Mouse (Mus musculus) T-helper 1 cell (primary cell): Measurements from ENCODE around the gene Nol10.

ENCODE experiments used
- in situ Hi-C: fragments of 300-600 bp; cut with MboI, MseI; formaldehyde crosslinking; loops from one replicate; pipeline ENCODE4 v1.15.1; 2025; ENCODE audit warnings: high pct_unique_total_duplicates

Nol10 gene

GRCm38 (mm10) chr12:17406825-17407224 lies 58.6 kb downstream of the Nol10 start:
- in situ Hi-C loops, result no loop called here

DNA sequence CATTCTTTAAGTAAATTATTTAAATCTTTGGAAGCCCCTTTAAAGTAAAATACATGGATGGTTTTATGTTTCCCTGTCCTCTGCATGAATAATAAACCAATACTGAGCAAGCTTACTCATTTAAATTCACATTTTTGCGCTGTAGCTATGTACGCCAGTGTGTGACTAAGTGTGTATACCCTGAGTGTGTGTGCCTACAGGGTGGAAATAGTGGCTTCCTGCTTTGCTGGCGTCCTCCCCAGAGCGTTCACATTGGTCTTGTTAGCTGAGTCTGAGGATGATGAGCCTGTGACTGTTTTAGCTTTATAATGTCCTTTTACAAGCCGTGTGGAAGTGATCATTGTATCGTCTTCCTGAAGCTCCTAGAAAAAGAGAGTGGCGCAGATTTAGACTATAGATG lies 60.1 kb downstream of the Nol10 start:
- in situ Hi-C loops, result no loop called here

DNA sequence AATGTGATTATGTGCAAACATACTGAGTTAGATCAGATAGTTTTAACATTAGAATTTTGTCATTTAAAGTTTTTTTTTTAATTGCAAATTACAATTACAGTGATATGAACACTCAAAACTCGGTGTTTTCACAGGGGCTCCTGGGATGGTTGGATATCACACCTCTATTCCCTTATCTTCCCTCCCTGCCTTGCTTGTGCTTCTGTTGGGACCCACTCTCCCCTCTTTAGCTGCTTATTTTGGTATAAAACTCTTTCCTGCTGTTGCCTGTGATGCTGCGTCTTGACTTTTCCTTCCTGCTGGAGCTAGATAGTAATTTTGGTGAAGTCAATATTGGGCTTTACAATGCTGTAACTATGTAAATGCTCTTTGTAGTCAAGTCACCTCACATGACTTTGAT lies 63.0 kb downstream of the Nol10 start:
- in situ Hi-C loops, result no loop called here

GRCm38 (mm10) chr12:17411797-17412526 lies 63.7 kb downstream of the Nol10 start:
- in situ Hi-C loops, result no loop called here

DNA sequence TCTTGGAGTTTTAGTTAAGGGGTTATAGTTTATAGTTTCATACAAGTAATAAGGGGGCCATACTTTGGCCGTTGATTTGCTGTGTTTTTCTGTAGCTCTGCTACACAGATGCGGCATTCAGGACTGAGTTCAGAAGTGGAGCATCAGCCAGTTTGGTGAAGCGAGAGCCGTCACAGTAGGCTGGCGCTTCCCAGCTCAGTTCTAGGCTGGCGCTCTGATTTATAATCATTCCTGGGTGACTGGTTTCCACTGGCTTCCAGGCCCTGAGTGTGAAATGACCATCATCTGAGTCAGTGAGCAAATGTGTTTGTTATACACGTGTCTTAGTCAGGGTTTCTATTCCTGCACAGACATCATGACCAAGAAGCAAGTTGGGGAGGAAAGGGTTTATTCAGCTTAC lies 66.5 kb downstream of the Nol10 start:
- in situ Hi-C loops, result no loop called here

GRCm38 (mm10) chr12:17420168-17420810 lies 72.0 kb downstream of the Nol10 start:
- in situ Hi-C loops, result no loop called here

DNA sequence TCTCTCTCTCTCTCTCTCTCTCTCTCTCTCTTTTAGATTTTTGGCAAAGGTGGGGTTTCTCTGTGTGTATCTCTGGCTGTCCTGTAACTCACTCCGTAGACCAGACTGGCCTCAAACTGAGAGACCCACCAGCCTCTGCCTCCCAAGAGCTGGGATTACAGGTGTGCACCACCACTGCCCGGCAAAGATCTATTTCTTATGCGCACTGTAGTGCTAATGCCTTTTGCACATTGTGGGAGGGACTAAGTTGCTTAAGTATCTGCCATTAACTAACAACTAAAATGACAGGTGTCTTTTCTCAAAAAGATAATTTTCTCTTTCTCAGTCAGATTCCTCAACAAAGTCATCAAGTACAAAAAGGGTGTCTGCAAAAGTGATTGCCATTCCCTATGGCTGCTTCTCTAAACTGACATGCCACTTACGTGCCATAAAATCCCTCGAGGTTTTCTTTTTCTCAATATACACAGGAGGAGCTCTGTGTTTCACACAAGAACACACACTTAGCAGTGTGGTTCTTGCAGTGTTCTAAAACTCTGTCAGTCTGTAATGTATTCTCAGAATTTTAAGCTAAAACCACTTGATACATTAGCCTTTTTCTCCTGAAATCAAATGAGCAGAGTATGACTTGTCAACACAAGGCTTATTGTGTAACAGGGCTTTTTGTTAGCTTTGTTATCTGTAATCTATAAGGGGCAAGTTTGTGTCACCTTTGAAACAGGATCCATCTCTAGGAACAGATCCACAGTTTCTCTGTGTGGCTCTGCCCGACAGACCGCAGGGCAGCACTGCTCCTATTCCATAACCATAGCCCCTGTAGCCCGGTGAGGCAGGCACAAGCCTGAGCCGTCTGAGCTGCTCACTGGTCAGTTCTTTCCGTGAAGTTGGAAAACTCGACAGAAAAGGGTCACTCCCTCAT lies 77.3 kb downstream of the Nol10 start:
- in situ Hi-C loops, result no loop called here

DNA sequence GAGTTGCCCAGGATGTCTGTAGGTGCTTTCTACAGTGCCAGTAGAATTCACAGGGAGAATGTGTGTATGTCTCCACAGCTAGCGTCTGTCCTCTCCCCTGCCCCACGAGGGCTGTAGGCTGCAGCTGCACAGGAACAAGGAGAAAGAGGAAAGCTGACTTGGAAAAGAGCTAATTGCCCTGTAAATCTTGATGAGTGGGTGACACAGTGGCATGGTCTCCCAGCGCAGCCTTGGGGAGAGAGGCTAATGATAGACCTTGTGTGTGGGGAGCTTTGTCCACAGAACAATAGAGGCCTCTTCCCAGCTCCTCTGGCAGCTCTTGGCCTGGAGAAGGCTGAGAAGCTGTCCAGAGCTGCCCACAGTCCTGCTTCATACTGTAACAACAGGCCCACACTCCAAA lies 78.5 kb downstream of the Nol10 start:
- in situ Hi-C loops, result no loop called here

DNA sequence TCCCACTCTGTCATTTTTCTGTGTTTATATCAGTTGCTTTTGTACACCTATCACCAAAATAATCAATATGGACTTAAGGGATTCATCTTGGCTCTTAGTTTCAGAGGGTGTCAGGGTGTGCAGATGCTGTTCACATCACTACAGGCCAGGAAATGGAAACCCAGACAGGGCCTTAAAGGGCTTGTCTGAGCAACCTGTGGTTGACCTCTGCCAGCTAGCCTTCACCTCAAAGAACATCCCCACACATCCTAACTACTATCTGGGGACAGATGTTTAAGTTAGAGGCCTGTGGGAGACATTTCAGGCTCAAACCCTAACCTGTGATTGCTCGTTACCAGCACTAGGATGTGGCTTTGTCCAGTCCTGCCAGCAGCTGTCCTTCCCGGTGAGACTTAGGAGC lies 82.3 kb downstream of the Nol10 start:
- in situ Hi-C loops, result no loop called here

GRCm38 (mm10) chr12:17431166-17431565 lies 82.9 kb downstream of the Nol10 start:
- in situ Hi-C loops, result no loop called here

GRCm38 (mm10) chr12:17431812-17432332 lies 83.6 kb downstream of the Nol10 start:
- in situ Hi-C loops, result no loop called here

GRCm38 (mm10) chr12:17433712-17434111 lies 85.5 kb downstream of the Nol10 start:
- in situ Hi-C loops, result no loop called here

GRCm38 (mm10) chr12:17436471-17436870 lies 88.2 kb downstream of the Nol10 start:
- in situ Hi-C loops, result no loop called here

DNA sequence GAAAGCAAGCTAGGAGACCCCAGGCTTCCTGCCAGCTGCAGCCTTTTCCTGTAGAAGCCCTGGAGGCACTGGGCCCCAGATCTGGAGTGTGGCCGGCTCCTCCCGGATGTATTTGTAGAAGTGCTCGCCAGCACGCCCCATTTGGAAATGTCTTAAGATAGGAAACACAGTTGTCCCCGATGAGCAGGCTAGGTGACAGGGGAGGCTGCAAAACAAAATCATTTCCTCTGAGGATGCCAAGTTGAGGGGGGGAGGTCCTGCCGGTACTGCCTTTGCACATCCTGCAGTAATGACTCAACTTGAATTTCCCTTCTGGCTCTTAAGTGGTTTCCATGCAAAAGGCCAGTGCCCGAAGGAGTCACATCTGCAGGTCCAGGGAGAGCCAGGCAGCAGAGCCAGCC lies 92.0 kb downstream of the Nol10 start:
- in situ Hi-C loops, result loop anchor here (5.0 kb wide), 1 partner anchor 97 kb away; no protein-coding TSS in a partner anchor

- in situ Hi-C loops, result loop anchor here (5.0 kb wide), 1 partner anchor 96 kb away; no protein-coding TSS in a partner anchor
Measured at GRCm38 (mm10) chr12:17441495-17441894, 93.2 kb downstream of the Nol10 start.

- in situ Hi-C loops, result loop anchor here (5.0 kb wide), 1 partner anchor 93 kb away; no protein-coding TSS in a partner anchor
Measured at GRCm38 (mm10) chr12:17444406-17444805, 96.1 kb downstream of the Nol10 start.

DNA sequence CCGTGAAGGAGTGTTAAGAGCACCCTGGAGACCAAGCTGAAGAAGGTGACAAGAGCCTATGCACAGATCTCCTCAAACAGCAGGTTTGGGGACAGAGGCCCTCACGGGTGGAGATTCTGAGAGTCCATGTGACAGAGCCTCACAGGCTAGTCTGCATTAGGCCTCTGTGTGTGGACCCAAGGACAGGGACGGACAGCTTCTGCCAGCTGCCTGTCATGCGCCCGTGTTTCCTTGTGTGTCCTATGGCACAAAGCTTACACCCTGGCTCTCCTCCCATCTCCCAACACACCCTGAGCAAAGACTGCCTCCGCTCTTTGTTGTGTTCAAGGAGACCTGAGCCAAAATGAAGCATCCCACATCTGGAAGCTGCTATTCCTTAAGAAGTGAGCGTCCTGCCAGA lies 97.0 kb downstream of the Nol10 start:
- in situ Hi-C loops, result no loop called here

GRCm38 (mm10) chr12:17448781-17449180 lies 100.5 kb downstream of the Nol10 start:
- in situ Hi-C loops, result no loop called here

- in situ Hi-C loops, result no loop called here
Measured at GRCm38 (mm10) chr12:17449661-17450091, 101.4 kb downstream of the Nol10 start.

GRCm38 (mm10) chr12:17450503-17450902 lies 102.2 kb downstream of the Nol10 start:
- in situ Hi-C loops, result no loop called here

DNA sequence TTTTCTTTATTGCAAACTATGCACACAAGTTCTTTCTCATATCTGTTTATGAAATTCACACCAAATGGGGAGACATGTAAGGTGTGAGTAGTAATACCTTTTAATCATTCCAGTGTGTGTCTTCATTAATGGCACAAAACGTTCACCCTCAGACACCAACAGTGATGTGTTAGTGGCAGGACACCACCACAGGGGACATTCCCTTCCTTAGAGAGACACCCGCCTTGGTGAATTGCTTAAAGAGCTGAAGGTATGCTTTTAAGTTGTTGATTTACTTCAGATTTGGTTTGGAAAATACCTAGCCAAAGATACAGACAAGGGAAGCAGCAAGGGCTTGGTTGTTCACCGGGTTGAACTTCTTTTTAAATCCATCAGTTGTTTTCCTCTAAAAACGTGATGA lies 102.7 kb downstream of the Nol10 start:
- in situ Hi-C loops, result no loop called here

DNA sequence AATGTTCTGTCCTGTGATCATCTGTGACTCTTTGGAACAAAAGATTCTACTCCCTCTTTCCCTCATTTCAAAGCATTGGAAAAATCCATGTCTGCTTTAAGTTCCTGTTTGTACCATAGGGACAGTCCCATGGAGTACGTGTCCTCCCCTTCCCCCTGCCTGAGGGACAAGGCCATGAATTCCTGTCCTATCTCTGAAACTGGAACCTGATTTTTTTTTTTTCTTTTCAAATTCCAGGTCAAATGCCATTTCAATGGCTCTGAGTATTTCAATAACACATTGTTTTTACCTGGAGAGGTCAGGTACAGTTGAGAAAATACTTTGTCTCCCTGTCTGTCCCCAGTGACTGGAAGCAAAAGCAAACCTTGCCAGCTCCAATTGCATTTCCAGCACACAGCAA lies 104.0 kb downstream of the Nol10 start:
- in situ Hi-C loops, result no loop called here
